ENCODE assay signal across 27 mouse cellular contexts in genomic region chr12:91607678-91608077, GRCm38 (mm10). TPM values are rescaled to one million over a fixed set of nuclear protein-coding genes. Genes with fewer than 3 reads are reported as not detected.
DNase-seq lines count a peak whose midpoint lies in the region; ATAC-seq and TF ChIP-seq lines count a peak whose summit lies in the region.
"Had no signal": no experiment of that assay in that cellular context is flagged by ENCODE, and none has a peak within 500 bp of the region (broad histone marks: within the 10 kb centered on the region; RNA-seq: fewer than 3 reads in every experiment).

No protein-coding gene starts in this region.

- no peak overlapping the region for H3K4me3 ChIP-seq in heart, embryonic 12.5 days
- H3K4me3 ChIP-seq in E14TG2a.4 (replicated peaks; ENCODE audit: low read length) (peak overlapping the region; percentile 6; the same call in 1 of the 2 replicates), ES-Bruce4 (ENCODE audit: low read depth, low read length) (no peak overlapping the region)
- no peak overlapping the region for H3K4me3 ChIP-seq in layer of hippocampus, adult 2 months
- H3K4me3 ChIP-seq: forebrain, embryonic 10.5 days; heart, adult 2 months; hindbrain, embryonic 13.5 days; limb, embryonic 15.5 days; lung, embryonic 15.5 days; neural tube, embryonic 15.5 days had no signal

- TF ChIP-seq CTCF in E14TG2a.4 (conservative IDR thresholded peaks at IDR 0.05; ENCODE audit: low read length) (no peak), ES-Bruce4 (IDR thresholded peaks at IDR 0.05; ENCODE audit: low read depth, low read length) (no peak)
- no peak for TF ChIP-seq CTCF in brain, embryonic 14.5 days (IDR thresholded peaks at IDR 0.05; ENCODE audit: borderline replicate concordance, extremely low read depth, insufficient read depth, insufficient read length)
- no peak for TF ChIP-seq CTCF in layer of hippocampus, adult 2 months (conservative IDR thresholded peaks at IDR 0.05)

- H3K4me1 ChIP-seq in heart, embryonic 12.5 days (replicated peaks), result no peaks in the 10 kb centered on the region
- H3K4me1 ChIP-seq in E14TG2a.4 (replicated peaks; ENCODE audit: low read depth, low read length) (peaks cover 36% of the 10 kb centered on the region), ES-Bruce4 (ENCODE audit: control insufficient read depth, insufficient read depth, low read length) (peaks cover 3% of the 10 kb centered on the region)
- H3K4me1 ChIP-seq: hindbrain, embryonic 13.5 days; neural tube, embryonic 15.5 days had no signal

- no peak for ATAC-seq in heart, embryonic 12.5 days (ENCODE audit: insufficient number of reproducible peaks, low FRiP score)
- ATAC-seq: forebrain, embryonic 16.5 days; inflammation-experienced regulatory T-cells, adult 6 months; Patski had no signal

- no peaks in the 10 kb centered on the region for H3K27me3 ChIP-seq in heart, embryonic 12.5 days (replicated peaks)
- no peaks in the 10 kb centered on the region for H3K27me3 ChIP-seq in E14TG2a.4 (ENCODE audit: insufficient read depth, low read length)
- H3K27me3 ChIP-seq in ES-Bruce4 (ENCODE audit: control insufficient read depth, insufficient read depth, low read length, poor library complexity, severe bottlenecking), result no peaks in the 10 kb centered on the region
- H3K27me3 ChIP-seq: hindbrain, embryonic 13.5 days; limb, embryonic 15.5 days; lung, embryonic 15.5 days; neural tube, embryonic 15.5 days; Patski had no signal

- H3K36me3 ChIP-seq in heart, embryonic 12.5 days, result no peaks in the 10 kb centered on the region
- H3K36me3 ChIP-seq in E14TG2a.4 (ENCODE audit: insufficient read depth, low read length), result no peaks in the 10 kb centered on the region
- H3K36me3 ChIP-seq in ES-Bruce4 (ENCODE audit: control insufficient read depth, insufficient read depth, low read length, poor library complexity, severe bottlenecking), result no peaks in the 10 kb centered on the region
- H3K36me3 ChIP-seq: forebrain, embryonic 10.5 days; hindbrain, embryonic 13.5 days; limb, embryonic 15.5 days; lung, embryonic 15.5 days; neural tube, embryonic 15.5 days had no signal

- no peak for TF ChIP-seq POLR2A in ES-Bruce4 (IDR thresholded peaks at IDR 0.05; ENCODE audit: insufficient read depth, low read length)
- TF ChIP-seq POLR2A in brain, embryonic 14.5 days (IDR thresholded peaks at IDR 0.05; ENCODE audit: borderline replicate concordance, extremely low read depth, insufficient read depth, insufficient read length, poor library complexity, severe bottlenecking), result no peak

- 0 out of 2 replicates have a peak, but pooled peaks have one; percentile 45 for TF ChIP-seq EP300 in ES-Bruce4 (IDR thresholded peaks at IDR 0.05; ENCODE audit: insufficient read depth, low read depth, low read length)

- no peak overlapping the region for H3K9ac ChIP-seq in heart, embryonic 12.5 days
- H3K9ac ChIP-seq in ES-Bruce4 (ENCODE audit: low read depth, poor library complexity, severe bottlenecking), result no peak overlapping the region
- H3K9ac ChIP-seq: hindbrain, embryonic 13.5 days; limb, embryonic 15.5 days; liver, embryonic 14.5 days; lung, embryonic 15.5 days; neural tube, embryonic 15.5 days had no signal

- 76% methylated on average over 7 of the region's 7 CpGs for WGBS in heart, embryonic 12.5 days

- H3K9me3 ChIP-seq in heart, embryonic 12.5 days (replicated peaks), result peaks cover 7% of the 10 kb centered on the region; the same call in 1 of the 2 replicates
- peaks cover 14% of the 10 kb centered on the region for H3K9me3 ChIP-seq in E14TG2a.4 (ENCODE audit: low read length)
- H3K9me3 ChIP-seq in ES-Bruce4 (replicated peaks; ENCODE audit: control insufficient read depth, insufficient read depth, low read length, poor library complexity, severe bottlenecking), result peaks cover 3% of the 10 kb centered on the region
- H3K9me3 ChIP-seq: limb, embryonic 15.5 days; lung, embryonic 15.5 days; neural tube, embryonic 15.5 days had no signal

- no peak overlapping the region for H3K27ac ChIP-seq in heart, embryonic 12.5 days (ENCODE audit: poor library complexity, severe bottlenecking)
- H3K27ac ChIP-seq in ES-Bruce4 (ENCODE audit: insufficient read depth, low read length), result peak overlapping the region; percentile 14; the same call in 1 of the 2 replicates
- no peak overlapping the region for H3K27ac ChIP-seq in layer of hippocampus, adult 2 months
- H3K27ac ChIP-seq: forebrain, embryonic 10.5 days; heart, adult 2 months; hindbrain, embryonic 13.5 days; limb, embryonic 15.5 days; liver, embryonic 14.5 days; lung, embryonic 15.5 days; neural tube, embryonic 15.5 days had no signal

- no peak overlapping the region for H3K4me2 ChIP-seq in heart, embryonic 12.5 days
- H3K4me2 ChIP-seq: hindbrain, embryonic 13.5 days; limb, embryonic 15.5 days; lung, embryonic 15.5 days; neural tube, embryonic 15.5 days had no signal

- DNase-seq in heart, adult 11 months, result peak; percentile 45
- peak; percentile 39 for DNase-seq in brain, embryonic 14.5 days (ENCODE audit: low read depth)
- no peak for DNase-seq in T-cell, adult 2 months (ENCODE audit: low spot score)
- DNase-seq in layer of hippocampus, adult 2 months (ENCODE audit: low spot score in 2 of 2), result no peak
- DNase-seq: adrenal gland, postnatal 10 days; cerebellum, postnatal 36 days; gastrocnemius, postnatal 14 days; heart, adult 2 months; kidney, adult 18-20 months; kidney, postnatal 4 days; layer of hippocampus, adult 9-11 months; lung, postnatal 4 days; right cerebral cortex, postnatal 25 days; spleen, adult 18-20 months; thymus, postnatal 14 days had no signal

RNA-seq across cellular contexts. Expression of gene Gtf2a1, which starts 17.4 kb away (rescaled TPM):
- polyA plus RNA-seq in heart, embryonic 12.5 days (2016; fragmentation: Nextera tagmentation; extraction: Ambion mirVana), result 44.5 and 45.5 TPM in 2 replicates
- 72.1 and 77.4 TPM in 2 replicates for polyA plus RNA-seq in ES-Bruce4 (2011; ENCODE audit: insufficient read depth, insufficient read length, low read depth, missing spikeins)
- polyA plus RNA-seq in brain, embryonic 14.5 days (2012; rRNA removed), result 27.1 and 35.5 TPM in 2 replicates
- total RNA-seq in layer of hippocampus, adult 2 months (2021), result 10 to 100 TPM; 52.2 to 53.0 TPM

Comparison
In these comparisons a context has a peak if more than half of its experiments do, and no peak if none do; other contexts are left out.
1. DNase-seq: peak in heart, adult 11 months (single experiment) and brain, embryonic 14.5 days (single experiment); none in T-cell, adult 2 months (single experiment) and layer of hippocampus, adult 2 months (0 of 2).